Mouse (Mus musculus) cortical plate, adult 2 months (tissue): ENCODE measurements around the gene Setd1b.

Source experiments
- CTCF ChIP-seq: fragments of 200-500 bp; IDR thresholded peaks from 2 replicates; pipeline ENCODE4 v1.5.1; 2011; ENCODE audit warnings: mild to moderate bottlenecking, control low read depth, low read length; ENCODE audit not compliant: insufficient read depth; ENCODE audit errors: extremely low read depth
- POLR2A ChIP-seq: fragments of 200-500 bp; IDR thresholded peaks from 2 replicates; pipeline ENCODE4 v1.6.1; 2011; ENCODE audit warnings: mild to moderate bottlenecking, low read length, control low read depth; ENCODE audit not compliant: insufficient read depth; ENCODE audit errors: extremely low read depth

DNA sequence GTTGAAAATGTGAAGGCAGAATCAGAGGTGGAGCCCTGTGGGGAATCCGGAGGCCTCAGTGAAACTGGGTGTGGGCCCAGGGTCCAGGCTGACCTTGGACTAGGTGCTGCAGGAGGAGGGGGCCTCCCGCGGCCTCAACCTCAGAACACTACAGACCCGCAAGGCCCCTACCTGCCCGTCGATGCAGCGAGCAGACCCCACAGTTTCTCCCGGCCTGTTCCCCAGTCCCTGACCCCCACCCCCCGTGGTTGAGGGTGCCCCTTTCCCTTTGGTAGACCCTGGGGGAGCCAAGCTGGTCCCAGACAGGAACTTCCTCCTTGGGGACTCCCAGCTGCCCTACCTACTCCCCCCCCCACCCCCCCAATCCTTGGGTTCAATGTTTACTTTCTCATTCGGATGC lies 24.4 kb downstream of the Setd1b start:
- no peak for TF ChIP-seq POLR2A
- no peak for TF ChIP-seq CTCF
